Mouse (Mus musculus) lung, adult 2 months (tissue): ENCODE results near the gene Mypop. TPM values are rescaled to one million over a fixed set of nuclear protein-coding genes. Genes with fewer than 3 reads are reported as not detected.

Experiments
- DNase-seq: peaks from one replicate; pipeline ENCODE4 v3.0.0; 2022
- H3K4me1 ChIP-seq: fragments of 200-500 bp; 2 replicates; pipeline ENCODE4 v1.6.1; 2011; ENCODE audit warnings: low read length; ENCODE audit not compliant: control insufficient read depth, insufficient read depth
- H3K4me3 ChIP-seq: fragments of 200-500 bp; replicated peaks from 2 replicates; pipeline ENCODE3; 2011; ENCODE audit warnings: low read depth, mild to moderate bottlenecking, control low read depth, low read length; ENCODE audit errors: extremely low read depth
- CTCF ChIP-seq: fragments of 200-500 bp; IDR thresholded peaks from 2 replicates; pipeline ENCODE4 v1.5.1; 2011; ENCODE audit warnings: mild to moderate bottlenecking, low read length, control low read depth; ENCODE audit not compliant: insufficient read depth
- POLR2A ChIP-seq: fragments of 200-500 bp; IDR thresholded peaks from 2 replicates; pipeline ENCODE4 v1.6.1; 2011; ENCODE audit warnings: low read depth, mild to moderate bottlenecking, control low read depth, low read length, borderline replicate concordance; ENCODE audit errors: extremely low read depth
- WGBS: fragments of 180-500 bp; shearing (Covaris S2); methylation state at CpG from one replicate; pipeline ENCODE4 v1.1.7; 2018; 5-methylcytosine and 5-hydroxymethylcytosine counted together
- polyA plus RNA-seq: library from polyadenylated mRNA; depleted of rRNA; stranded (reverse); fragments of >200 nt; gene quantifications from 2 replicates; pipeline ENCODE4 v1.2.3, GENCODE M21; 2012

Gene Mypop
- polyA plus RNA-seq, 1 experiment, result 7.2 TPM

GRCm38 (mm10) chr7:19012025-19012621 is 21.1 kb downstream of the Mypop start:
- peak overlapping the region; percentile 24 for H3K4me3 ChIP-seq
- 2% methylated on average over 31 of the region's 31 CpGs for WGBS
- no peak for TF ChIP-seq POLR2A
- TF ChIP-seq CTCF, result no peak
- no peak for DNase-seq
- H3K4me1 ChIP-seq, result no peaks in the 10 kb centered on the region

DNA sequence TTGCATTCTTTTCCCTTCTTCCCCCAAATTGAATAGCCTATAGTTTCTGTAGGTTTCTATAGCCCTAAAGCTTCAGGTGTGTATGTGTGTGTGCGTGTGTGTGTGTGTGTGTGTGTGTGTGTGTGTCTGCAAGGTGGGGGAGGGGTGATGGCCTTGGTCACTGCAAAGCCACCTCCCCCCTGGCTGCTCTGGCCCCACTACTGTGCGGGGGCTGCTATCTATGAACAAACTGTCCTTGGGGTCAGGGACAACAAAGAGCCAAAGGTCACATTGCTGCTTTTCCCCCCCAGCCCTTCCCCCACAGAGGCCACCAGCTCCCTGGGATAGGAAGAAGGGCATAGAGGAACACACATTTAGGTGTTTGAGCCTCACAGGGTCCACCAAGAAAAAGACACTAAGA is 21.8 kb downstream of the Mypop start:
- no peak for DNase-seq
- Histone ChIP-seq H3K4me1 (no peaks in the 10 kb centered on the region), H3K4me3 (no peak overlapping the region)
- TF ChIP-seq POLR2A, result no peak
- no peak for TF ChIP-seq CTCF
- WGBS, result 51% methylated on average over 2 of the region's 2 CpGs

- TF ChIP-seq POLR2A (no peak), CTCF (no peak)
- Histone ChIP-seq H3K4me3 (no peak overlapping the region), H3K4me1 (no peaks in the 10 kb centered on the region)
- no peak for DNase-seq
- 74% methylated on average over 15 of the region's 15 CpGs for WGBS
Observed at GRCm38 (mm10) chr7:19014452-19014851, 23.4 kb downstream of the Mypop start.

DNA sequence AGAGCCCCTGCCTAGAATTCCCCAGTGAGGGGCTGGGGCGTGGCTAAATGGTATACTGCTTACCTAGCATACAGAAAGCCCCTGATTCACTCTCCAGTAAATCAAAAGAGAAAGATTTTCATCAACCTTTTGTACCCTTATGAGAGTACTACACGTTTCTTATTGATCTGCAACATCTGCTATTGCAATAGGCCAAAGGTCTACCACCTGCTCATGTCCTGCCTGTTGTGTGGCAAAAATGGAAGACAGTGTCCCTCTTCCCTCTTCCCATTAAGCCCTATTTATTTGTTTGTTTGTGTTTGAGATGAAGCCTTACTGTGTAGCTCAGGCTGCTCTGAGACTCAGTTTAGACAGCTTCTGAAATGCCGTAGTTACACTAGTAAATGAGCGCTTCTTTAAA is 25.0 kb downstream of the Mypop start:
- DNase-seq, result no peak
- TF ChIP-seq CTCF (no peak), POLR2A (no peak)
- H3K4me3 ChIP-seq, result no peak overlapping the region
- no peaks in the 10 kb centered on the region for H3K4me1 ChIP-seq
- 80% methylated on average over 4 of the region's 4 CpGs for WGBS

- Histone ChIP-seq H3K4me1 (no peaks in the 10 kb centered on the region), H3K4me3 (no peak overlapping the region)
- DNase-seq, result no peak
- 85% methylated on average over 7 of the region's 7 CpGs for WGBS
- TF ChIP-seq POLR2A (no peak), CTCF (no peak)
Observed at GRCm38 (mm10) chr7:19017909-19018308, 26.9 kb downstream of the Mypop start.

- Histone ChIP-seq H3K4me1 (peaks cover 7% of the 10 kb centered on the region), H3K4me3 (no peak overlapping the region)
- 8% methylated on average over 8 of the region's 8 CpGs for WGBS
- no peak for DNase-seq
- TF ChIP-seq CTCF (no peak), POLR2A (no peak)
Observed at GRCm38 (mm10) chr7:19021048-19021447, 30.0 kb downstream of the Mypop start.

GRCm38 (mm10) chr7:19022189-19022958 is 31.3 kb downstream of the Mypop start:
- Histone ChIP-seq H3K4me1 (peaks cover 7% of the 10 kb centered on the region), H3K4me3 (no peak overlapping the region)
- TF ChIP-seq CTCF, result no peak
- TF ChIP-seq POLR2A, result no peak
- DNase-seq, result no peak
- WGBS, result 48% methylated on average over 18 of the region's 18 CpGs

DNA sequence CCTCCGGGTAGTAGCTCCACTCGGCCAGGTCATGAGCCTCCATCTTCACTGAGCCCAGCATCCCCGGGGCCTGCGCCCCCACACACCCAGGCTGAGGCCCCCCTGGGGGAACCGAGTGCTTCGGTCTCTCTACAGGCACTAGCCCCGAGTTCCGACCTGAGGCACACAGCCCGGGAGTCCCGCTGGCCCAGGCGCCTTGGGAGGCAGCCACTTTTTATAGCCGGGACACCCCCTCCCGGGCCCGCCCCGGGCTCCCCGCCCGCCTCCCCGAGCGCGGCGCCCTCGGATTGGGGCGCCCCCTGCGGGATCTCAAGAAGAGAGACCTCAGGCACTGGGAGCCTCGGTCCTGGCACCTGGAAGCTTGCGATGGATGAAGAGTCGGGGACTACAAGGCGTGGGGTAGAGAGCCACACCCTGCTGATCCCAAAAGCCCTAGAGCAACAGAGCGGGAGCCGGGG is 32.3 kb downstream of the Mypop start, which contains the start of gene Foxa3:
Foxa3 (minus strand) TSS at position 182 of the 458 bp plus-strand sequence.
- 2% methylated on average over 29 of the region's 30 CpGs for WGBS
- DNase-seq, result no peak
- peak within 1 kb of the TSS; percentile 86 for H3K4me3 ChIP-seq
- TF ChIP-seq CTCF (no peak), POLR2A (no peak)
- H3K4me1 ChIP-seq, result peaks cover 7% of the 10 kb centered on the region

- DNase-seq, result peak; percentile 90
- TF ChIP-seq CTCF, result no peak
- no peak for TF ChIP-seq POLR2A
- whole genome bisulfite sequencing, result 1% methylated on average over 48 of the region's 50 CpGs
- peak within 1 kb of the TSS; percentile 86 for H3K4me3 ChIP-seq
- peaks cover 7% of the 10 kb centered on the region for H3K4me1 ChIP-seq
Observed at GRCm38 (mm10) chr7:19024096-19024506, 33.1 kb downstream of the Mypop start, which contains the start of gene Sympk. Sympk (plus strand) TSS chr7:19024377.

- TF ChIP-seq CTCF (no peak), POLR2A (no peak)
- 1% methylated on average over 35 of the region's 36 CpGs for WGBS
- DNase-seq, result no peak
- peak overlapping the region; percentile 86 for H3K4me3 ChIP-seq
- peaks cover 7% of the 10 kb centered on the region for H3K4me1 ChIP-seq
Observed at GRCm38 (mm10) chr7:19024581-19025255, 33.7 kb downstream of the Mypop start.
